Comparison of ENCODE assay signal across 15 mouse cellular contexts in the genomic region with DNA sequence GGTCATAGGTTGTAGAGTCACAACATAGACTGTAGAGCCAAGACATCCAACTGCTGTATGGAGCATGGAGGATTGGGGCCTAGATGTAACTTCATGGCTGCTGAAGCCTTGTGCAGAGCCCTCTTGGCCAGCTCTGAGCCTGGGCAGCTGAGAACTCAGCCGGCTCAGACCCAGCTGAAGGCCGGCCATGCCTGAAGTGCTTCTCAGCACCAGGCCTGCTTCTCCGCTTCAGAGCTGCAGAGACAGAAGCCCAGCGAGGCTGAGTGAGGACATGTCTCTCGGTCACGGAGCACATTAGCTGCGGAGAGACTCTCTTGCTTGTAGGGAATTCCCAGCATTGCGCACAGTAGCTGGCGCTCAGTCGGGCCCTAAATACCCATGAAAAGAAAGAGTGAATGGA.
"Had no signal": no experiment of that assay in that cellular context is flagged by ENCODE, and none has a peak within 500 bp of the region (broad histone marks: within the 10 kb centered on the region; RNA-seq: fewer than 3 reads in every experiment).

No protein-coding gene starts in this region.

- DNase-seq: kidney, adult 9 months; kidney, postnatal 14 days; kidney, postnatal 4 days; liver, embryonic 13.5 days; lung, adult 2 months; lung, postnatal 14 days; midbrain, embryonic 14.5 days; retina, postnatal 1 day; right cerebral cortex, postnatal 25 days; spleen, adult 18-20 months; thymus, postnatal 25 days had no signal

- H3K4me3 ChIP-seq: liver, embryonic 13.5 days; myocyte; neural tube, embryonic 13.5 days; stomach, embryonic 15.5 days had no signal

- H3K27me3 ChIP-seq: liver, embryonic 13.5 days; neural tube, embryonic 13.5 days; stomach, embryonic 15.5 days had no signal

- H3K9ac ChIP-seq: liver, embryonic 13.5 days; neural tube, embryonic 13.5 days; stomach, embryonic 15.5 days had no signal

- H3K4me1 ChIP-seq: liver, embryonic 13.5 days; neural tube, embryonic 13.5 days; stomach, embryonic 15.5 days had no signal

- H3K9me3 ChIP-seq: liver, embryonic 13.5 days; neural tube, embryonic 13.5 days; stomach, embryonic 15.5 days had no signal

- H3K4me2 ChIP-seq: liver, embryonic 13.5 days; midbrain, embryonic 11.5 days; neural tube, embryonic 13.5 days; stomach, embryonic 15.5 days had no signal

- H3K36me3 ChIP-seq: liver, embryonic 13.5 days; neural tube, embryonic 13.5 days; stomach, embryonic 15.5 days had no signal

- H3K27ac ChIP-seq: liver, embryonic 13.5 days; neural tube, embryonic 13.5 days; stomach, embryonic 15.5 days had no signal
